Mouse (Mus musculus) limb, embryonic 10.5 days (tissue): ENCODE data around the gene Spint5. TPM values are rescaled to one million over a fixed set of nuclear protein-coding genes. Genes with fewer than 3 reads are reported as not detected.

Experiments used
- DNase-seq: peaks from one replicate; pipeline ENCODE4 v3.0.0-alpha.2; 2017; ENCODE audit warnings: low spot score
- H3K27ac ChIP-seq: fragments of 300-500 bp; sonication (generic); 2 replicates; pipeline ENCODE4 v1.5.1; 2016; ENCODE audit warnings: mild to moderate bottlenecking
- H3K27me3 ChIP-seq: fragments of 300-500 bp; sonication (generic); 2 replicates; pipeline ENCODE4 v1.6.1; 2016; ENCODE audit warnings: low read depth, mild to moderate bottlenecking; ENCODE audit not compliant: poor library complexity, severe bottlenecking
- H3K36me3 ChIP-seq: fragments of 300-500 bp; sonication (generic); 2 replicates; pipeline ENCODE4 v1.6.1; 2016; ENCODE audit warnings: mild to moderate bottlenecking, moderate library complexity
- H3K4me1 ChIP-seq: fragments of 300-500 bp; sonication (generic); 2 replicates; pipeline ENCODE4 v1.6.1; 2016
- H3K4me3 ChIP-seq: fragments of 300-500 bp; sonication (generic); 2 replicates; pipeline ENCODE4 v1.5.1; 2016; ENCODE audit warnings: mild to moderate bottlenecking, moderate library complexity
- H3K9me3 ChIP-seq: fragments of 300-500 bp; sonication (generic); replicated peaks from 2 replicates; pipeline ENCODE4 v1.6.1; 2016; ENCODE audit warnings: mild to moderate bottlenecking
- WGBS: fragments of 180-500 bp; shearing (Covaris S2); methylation state at CpG from one replicate; pipeline ENCODE4 v1.1.7; 2016; 5-methylcytosine and 5-hydroxymethylcytosine counted together
- polyA plus RNA-seq: library from polyadenylated mRNA; unstranded; fragments of >200 nt; fragmentation: Nextera tagmentation; extraction: Ambion mirVana; gene quantifications from 2 replicates; pipeline ENCODE4 v1.2.1, GENCODE M21; 2016

Spint5 gene
- polyA plus RNA-seq, 1 experiment from 2014 or later: not detected

DNA sequence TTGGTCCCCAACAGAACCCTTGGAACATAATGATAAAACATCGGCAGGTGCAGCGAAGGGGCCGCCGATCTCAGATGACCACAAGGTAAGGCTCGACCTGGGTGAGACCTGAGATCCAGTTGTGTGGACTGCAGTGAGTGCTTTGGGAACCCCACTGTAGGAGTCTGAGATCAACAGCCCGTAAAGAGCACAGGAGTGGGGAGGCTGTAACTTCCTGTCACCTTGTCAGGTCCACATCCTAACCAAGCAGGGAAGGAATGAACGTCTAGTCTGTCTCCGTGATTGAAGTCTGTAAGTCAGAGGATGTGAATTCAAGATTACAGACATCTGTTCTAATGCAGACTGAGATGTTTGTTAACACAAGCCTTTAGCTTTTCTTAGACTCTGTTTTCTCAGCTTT lies 31.6 kb downstream of the Spint5 start:
- DNase-seq: no peak
- Histone ChIP-seq H3K4me1 (peaks cover 19% of the 10 kb centered on the region), H3K36me3 (peaks cover 44% of the 10 kb centered on the region), H3K9me3 (no peaks in the 10 kb centered on the region), H3K4me3 (peak overlapping the region; percentile 96), H3K27me3 (no peaks in the 10 kb centered on the region), H3K27ac (peak overlapping the region; percentile 95; the same call in 1 of the 2 replicates)
- WGBS: 54% methylated on average over 8 of the region's 8 CpGs

GRCm38 (mm10) chr2:164748191-164748590 lies 33.1 kb downstream of the Spint5 start:
- Histone ChIP-seq H3K36me3 (peaks cover 59% of the 10 kb centered on the region), H3K4me3 (no peak overlapping the region), H3K27ac (no peak overlapping the region), H3K27me3 (no peaks in the 10 kb centered on the region), H3K9me3 (no peaks in the 10 kb centered on the region), H3K4me1 (peaks cover 19% of the 10 kb centered on the region)
- WGBS: 94% methylated on average over 4 of the region's 4 CpGs
- no peak for DNase-seq

- Histone ChIP-seq H3K9me3 (no peaks in the 10 kb centered on the region), H3K27ac (no peak overlapping the region), H3K27me3 (no peaks in the 10 kb centered on the region), H3K4me1 (peaks cover 19% of the 10 kb centered on the region), H3K36me3 (peaks cover 67% of the 10 kb centered on the region), H3K4me3 (no peak overlapping the region)
- DNase-seq: no peak
- 93% methylated on average over 6 of the region's 6 CpGs for WGBS
These were observed 33.9 kb downstream of the Spint5 start for GRCm38 (mm10) chr2:164748991-164749390.

DNA sequence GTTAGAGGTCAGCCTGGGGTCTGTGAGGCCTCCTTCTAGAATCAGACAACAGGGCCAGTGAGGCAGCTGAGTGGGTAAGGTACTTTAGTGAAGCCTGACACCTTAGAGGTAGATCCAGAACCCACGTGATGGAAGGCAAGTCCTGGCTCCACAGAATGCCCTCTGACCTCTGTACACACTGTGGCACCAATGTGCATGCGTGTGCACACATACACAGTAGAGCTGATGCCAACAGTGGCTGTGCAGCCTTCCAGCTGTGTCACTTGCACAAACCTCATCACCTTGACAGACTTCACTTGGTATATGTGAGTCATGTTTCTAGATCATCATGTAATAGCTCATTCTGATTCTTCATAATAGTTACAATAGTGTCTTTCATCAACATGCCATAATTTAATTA lies 37.3 kb downstream of the Spint5 start:
- Histone ChIP-seq H3K4me3 (no peak overlapping the region), H3K36me3 (peaks cover 100% of the 10 kb centered on the region), H3K4me1 (no peaks in the 10 kb centered on the region; the same call in 1 of the 2 replicates), H3K27ac (no peak overlapping the region), H3K9me3 (no peaks in the 10 kb centered on the region), H3K27me3 (no peaks in the 10 kb centered on the region)
- 94% methylated on average over 2 of the region's 2 CpGs for WGBS
- DNase-seq: no peak

DNA sequence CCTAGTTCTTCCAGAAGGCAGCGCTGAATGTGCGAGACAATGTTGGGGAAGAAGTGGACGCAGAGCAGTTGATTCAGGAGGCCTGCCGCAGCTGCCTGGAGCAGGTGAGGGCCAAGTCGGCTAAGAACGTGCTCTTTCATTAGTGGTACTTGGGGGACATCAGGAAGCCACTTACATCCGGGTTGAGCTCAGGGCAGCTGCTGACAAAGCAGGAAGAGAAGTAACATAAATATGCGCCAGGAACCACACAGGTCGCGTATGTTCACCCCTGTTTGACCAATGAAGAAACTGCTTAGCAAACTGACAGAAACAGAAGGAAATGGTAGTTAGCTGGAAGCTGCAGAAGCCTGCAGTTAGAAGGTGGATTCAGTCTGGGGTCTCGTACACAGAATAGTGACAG lies 39.0 kb downstream of the Spint5 start:
- H3K4me3 ChIP-seq: no peak overlapping the region
- no peaks in the 10 kb centered on the region for H3K9me3 ChIP-seq
- H3K36me3 ChIP-seq: peaks cover 100% of the 10 kb centered on the region
- DNase-seq: no peak
- H3K4me1 ChIP-seq: no peaks in the 10 kb centered on the region
- WGBS: 87% methylated on average over 11 of the region's 11 CpGs
- H3K27me3 ChIP-seq: no peaks in the 10 kb centered on the region
- H3K27ac ChIP-seq: no peak overlapping the region

DNA sequence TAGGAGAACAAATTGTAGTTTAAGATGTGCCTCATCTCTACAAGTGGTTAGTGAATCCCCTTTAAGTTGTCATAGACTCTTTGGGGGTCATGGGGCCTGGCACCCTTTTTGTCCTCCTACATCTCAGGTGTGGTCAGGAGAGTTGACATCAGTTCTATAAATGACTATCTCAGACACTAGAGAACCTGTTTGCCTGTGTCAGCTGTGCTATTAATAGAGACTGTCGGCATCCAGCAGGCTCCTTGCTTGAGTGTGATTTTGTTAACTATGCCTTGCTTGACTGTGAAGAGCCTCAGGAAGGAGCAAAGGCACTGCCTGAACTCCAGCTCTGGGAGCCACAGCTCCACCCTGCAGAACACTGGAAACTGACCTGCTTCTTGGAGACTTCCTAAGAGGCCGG lies 39.7 kb downstream of the Spint5 start:
- H3K4me1 ChIP-seq: no peaks in the 10 kb centered on the region
- peaks cover 100% of the 10 kb centered on the region for H3K36me3 ChIP-seq
- no peak for DNase-seq
- H3K27ac ChIP-seq: no peak overlapping the region
- WGBS: 90% methylated on average over 2 of the region's 2 CpGs
- no peaks in the 10 kb centered on the region for H3K9me3 ChIP-seq
- H3K27me3 ChIP-seq: no peaks in the 10 kb centered on the region
- no peak overlapping the region for H3K4me3 ChIP-seq

DNA sequence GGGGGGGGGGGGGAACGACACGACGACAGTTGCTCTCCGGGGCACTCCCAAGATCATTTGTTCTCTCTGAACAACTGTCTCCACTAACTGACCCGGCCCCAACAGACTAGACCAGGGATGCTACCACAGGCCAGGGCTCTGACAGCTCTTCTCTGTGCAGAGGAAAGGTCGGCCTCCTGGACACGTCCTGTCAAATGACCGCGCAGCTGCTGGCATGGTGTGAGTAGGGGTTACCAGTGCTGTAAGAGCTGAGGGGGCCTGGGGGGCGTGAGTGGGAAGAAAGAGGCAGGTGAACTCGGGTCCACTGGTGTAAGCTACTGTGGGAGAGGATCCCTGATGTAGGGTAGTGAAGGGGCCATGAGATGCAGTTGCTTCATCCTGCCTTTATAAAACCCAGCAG lies 42.7 kb downstream of the Spint5 start:
- 96% methylated on average over 11 of the region's 11 CpGs for WGBS
- H3K36me3 ChIP-seq: peaks cover 100% of the 10 kb centered on the region
- no peaks in the 10 kb centered on the region for H3K27me3 ChIP-seq
- no peak overlapping the region for H3K4me3 ChIP-seq
- no peak overlapping the region for H3K27ac ChIP-seq
- DNase-seq: no peak
- H3K9me3 ChIP-seq: no peaks in the 10 kb centered on the region
- no peaks in the 10 kb centered on the region for H3K4me1 ChIP-seq

DNA sequence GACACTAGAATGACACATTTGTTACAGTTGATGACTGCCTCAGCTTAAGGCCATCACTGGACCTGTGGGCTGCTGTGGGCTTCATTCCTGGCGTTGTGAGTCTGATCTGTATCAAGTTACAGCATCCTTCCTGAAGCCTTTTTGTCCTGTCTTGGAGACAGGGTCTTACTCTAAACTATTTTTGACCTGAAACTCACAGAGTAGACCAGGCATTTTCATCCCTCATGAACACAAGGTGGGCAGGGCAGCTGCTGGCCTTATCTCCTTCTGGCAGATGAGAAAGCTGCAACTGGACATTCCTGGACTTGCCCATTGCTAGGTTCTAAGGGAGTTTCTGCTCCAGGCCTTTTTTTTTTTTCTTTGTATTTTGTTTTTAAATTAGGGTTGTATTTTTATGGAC lies 43.6 kb downstream of the Spint5 start:
- no peaks in the 10 kb centered on the region for H3K9me3 ChIP-seq
- 71% methylated on average over 1 of the region's 1 CpGs for WGBS
- no peak overlapping the region for H3K27ac ChIP-seq
- H3K4me1 ChIP-seq: no peaks in the 10 kb centered on the region
- no peak for DNase-seq
- peaks cover 100% of the 10 kb centered on the region for H3K36me3 ChIP-seq
- no peak overlapping the region for H3K4me3 ChIP-seq
- no peaks in the 10 kb centered on the region for H3K27me3 ChIP-seq

DNA sequence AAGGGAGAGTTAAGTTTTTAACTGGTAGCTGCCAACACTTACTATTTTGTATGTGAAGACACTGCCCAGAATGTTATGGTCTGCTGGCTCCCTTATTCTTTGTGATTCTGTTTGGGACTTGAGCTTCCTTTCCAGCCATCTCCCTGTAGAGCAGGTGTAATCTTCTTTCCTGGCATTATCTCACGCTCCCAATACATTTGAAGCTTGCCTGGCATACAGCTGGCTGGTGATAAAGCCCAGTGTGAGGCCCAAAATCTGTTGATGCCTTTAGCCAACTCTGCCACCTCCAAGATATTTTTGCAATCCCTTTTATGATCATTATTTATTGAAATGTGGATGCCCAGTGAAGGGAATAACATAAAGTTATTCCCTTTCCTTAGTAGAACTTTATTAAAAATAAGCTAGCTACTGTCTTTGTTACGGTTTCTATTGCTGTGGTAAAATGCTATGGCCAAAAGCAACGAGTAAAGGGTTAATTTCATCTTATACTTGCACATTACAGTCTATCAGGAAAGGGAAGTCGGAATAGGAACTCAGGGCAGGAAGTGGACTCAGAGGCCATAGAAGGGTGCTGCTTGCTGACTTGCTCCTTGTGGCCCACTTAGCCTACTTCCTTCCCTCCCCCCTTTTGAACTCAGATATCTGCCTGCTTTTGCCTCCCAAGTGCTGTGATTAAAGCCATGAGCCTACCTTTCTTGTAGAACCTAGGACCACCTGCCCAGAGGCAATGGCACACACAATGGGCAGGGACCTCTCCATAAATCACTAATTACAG lies 45.1 kb downstream of the Spint5 start:
- H3K4me1 ChIP-seq: no peaks in the 10 kb centered on the region
- no peaks in the 10 kb centered on the region for H3K27me3 ChIP-seq
- no peak overlapping the region for H3K27ac ChIP-seq
- WGBS: 84% methylated on average over 4 of the region's 4 CpGs
- peaks cover 94% of the 10 kb centered on the region for H3K36me3 ChIP-seq
- H3K4me3 ChIP-seq: no peak overlapping the region
- no peak for DNase-seq
- no peaks in the 10 kb centered on the region for H3K9me3 ChIP-seq

GRCm38 (mm10) chr2:164761502-164761901 lies 46.4 kb downstream of the Spint5 start:
- no peak for DNase-seq
- H3K27ac ChIP-seq: no peak overlapping the region
- H3K36me3 ChIP-seq: peaks cover 94% of the 10 kb centered on the region
- H3K27me3 ChIP-seq: no peaks in the 10 kb centered on the region
- H3K9me3 ChIP-seq: no peaks in the 10 kb centered on the region
- no peak overlapping the region for H3K4me3 ChIP-seq
- H3K4me1 ChIP-seq: no peaks in the 10 kb centered on the region
- WGBS: 94% methylated on average over 2 of the region's 2 CpGs

- Histone ChIP-seq H3K4me3 (no peak overlapping the region), H3K9me3 (no peaks in the 10 kb centered on the region), H3K27ac (no peak overlapping the region), H3K27me3 (no peaks in the 10 kb centered on the region), H3K36me3 (peaks cover 94% of the 10 kb centered on the region), H3K4me1 (no peaks in the 10 kb centered on the region)
- WGBS: 95% methylated on average over 4 of the region's 4 CpGs
- no peak for DNase-seq
These were observed 46.9 kb downstream of the Spint5 start for GRCm38 (mm10) chr2:164761971-164762370.

DNA sequence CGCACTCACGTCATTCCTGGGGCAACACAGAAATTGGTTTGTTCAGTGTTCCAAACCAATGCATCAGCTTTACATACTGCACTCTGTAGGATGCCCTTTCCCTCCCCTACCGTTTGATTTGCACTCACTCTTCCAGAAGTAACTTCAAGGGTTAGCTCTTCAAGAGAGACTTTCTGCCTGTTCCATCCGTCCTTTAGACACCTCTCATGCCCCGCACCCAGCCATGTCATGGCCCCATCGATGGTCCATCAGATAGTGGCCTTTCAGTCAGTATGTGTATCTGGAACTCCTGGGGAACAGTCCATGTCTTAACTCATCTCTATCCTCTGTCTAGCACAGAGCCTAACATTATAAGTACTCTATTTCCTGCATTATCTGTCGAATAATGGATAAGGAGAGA lies 47.5 kb downstream of the Spint5 start:
- no peak overlapping the region for H3K27ac ChIP-seq
- H3K4me3 ChIP-seq: no peak overlapping the region
- H3K27me3 ChIP-seq: no peaks in the 10 kb centered on the region
- H3K36me3 ChIP-seq: peaks cover 94% of the 10 kb centered on the region
- H3K4me1 ChIP-seq: no peaks in the 10 kb centered on the region
- WGBS: 94% methylated on average over 7 of the region's 7 CpGs
- DNase-seq: no peak
- no peaks in the 10 kb centered on the region for H3K9me3 ChIP-seq

DNA sequence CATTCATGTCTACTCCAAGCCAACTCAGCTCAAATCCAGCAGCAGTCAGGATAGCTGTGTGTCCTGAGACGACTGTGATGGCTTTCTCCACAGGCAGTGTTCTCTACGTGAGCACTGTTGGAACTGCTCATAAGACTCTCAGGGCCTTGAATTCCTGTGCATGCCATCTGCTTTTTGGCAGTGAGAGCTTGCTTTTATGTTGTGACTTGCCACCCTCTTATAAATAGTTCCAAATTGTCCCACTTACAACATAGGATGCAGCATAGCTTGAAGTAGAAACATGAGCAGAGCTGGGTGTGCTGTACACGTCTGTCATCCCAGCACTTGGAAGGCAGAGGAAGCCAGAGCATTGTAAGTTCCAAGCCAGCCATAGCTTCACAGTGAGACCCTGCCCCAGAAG lies 50.7 kb downstream of the Spint5 start:
- Histone ChIP-seq H3K4me3 (no peak overlapping the region), H3K4me1 (peaks cover 7% of the 10 kb centered on the region), H3K27me3 (no peaks in the 10 kb centered on the region), H3K9me3 (no peaks in the 10 kb centered on the region), H3K36me3 (peaks cover 75% of the 10 kb centered on the region), H3K27ac (no peak overlapping the region)
- 84% methylated on average over 3 of the region's 3 CpGs for WGBS
- DNase-seq: no peak
